Mouse (Mus musculus) C2C12 (cell line): ENCODE measurements at regions not wholly inside any gene's neighbourhood (a gene's known extent, or its start where the extent isn't known, plus 50 kb on each side); places are given as distances from the start of the nearest gene placed in this dataset. TPM values are rescaled to one million over a fixed set of nuclear protein-coding genes. Genes with fewer than 3 reads are reported as not detected.

Source experiments
- H3K27me3 ChIP-seq: one replicate; pipeline ENCODE4 v1.6.1; 2011; ENCODE audit not compliant: control insufficient read depth, insufficient read depth, insufficient read length
- H3K36me3 ChIP-seq: one replicate; pipeline ENCODE4 v1.6.1; 2011; ENCODE audit not compliant: control insufficient read depth, insufficient read depth
- H3K4me3 ChIP-seq: one replicate; pipeline ENCODE4 v1.5.1; 2011; ENCODE audit warnings: mild to moderate bottlenecking, control low read depth; ENCODE audit not compliant: poor library complexity, insufficient read depth, severe bottlenecking
- H3K79me2 ChIP-seq: one replicate; pipeline ENCODE4 v1.6.1; 2011; ENCODE audit not compliant: control insufficient read depth, insufficient read depth
- H3K79me3 ChIP-seq: one replicate; pipeline ENCODE4 v1.6.1; 2011; ENCODE audit warnings: low read depth, control low read depth
- H3ac ChIP-seq: one replicate; pipeline ENCODE3; 2011; ENCODE audit warnings: low read depth; ENCODE audit not compliant: control insufficient read depth, insufficient read length
- CEBPB ChIP-seq: IDR thresholded peaks from one replicate; pipeline ENCODE4 v1.6.1; 2011; ENCODE audit warnings: low read depth, mild to moderate bottlenecking, control low read depth, moderate library complexity
- CTCF ChIP-seq: IDR thresholded peaks from one replicate; pipeline ENCODE4 v1.5.1; 2011; ENCODE audit not compliant: control insufficient read depth, insufficient read depth, insufficient read length
- FOSL1 ChIP-seq: IDR thresholded peaks from one replicate; pipeline ENCODE4 v1.8.0; 2011; ENCODE audit warnings: mild to moderate bottlenecking, low read length; ENCODE audit not compliant: poor library complexity, insufficient read depth, severe bottlenecking
- MAX ChIP-seq: IDR thresholded peaks from one replicate; pipeline ENCODE4 v1.6.1; 2011; ENCODE audit warnings: mild to moderate bottlenecking, control low read depth
- MYOD1 ChIP-seq: IDR thresholded peaks from one replicate; pipeline ENCODE4 v1.6.1; 2011; ENCODE audit warnings: low read depth; ENCODE audit not compliant: control insufficient read depth, insufficient read length
- MYOG ChIP-seq: IDR thresholded peaks from one replicate; pipeline ENCODE4 v1.6.1; 2011; ENCODE audit not compliant: control insufficient read depth, insufficient read length; ENCODE audit errors: extremely low read depth
- USF1 ChIP-seq: IDR thresholded peaks from one replicate; pipeline ENCODE4 v1.6.1; 2011; ENCODE audit warnings: low read depth, mild to moderate bottlenecking, control low read depth, moderate library complexity
- microRNA-seq: library from miRNA; unstranded; fragments of <30 nt; microRNA quantifications from one replicate; pipeline ENCODE4, GENCODE M21; 2019; ENCODE audit warnings: borderline microRNAs expressed

- no peak overlapping the region for H3ac ChIP-seq
- no peak overlapping the region for H3K4me3 ChIP-seq
- H3K79me3 ChIP-seq, result no peaks in the 10 kb centered on the region
- TF ChIP-seq MAX (no peak), FOSL1 (no peak), MYOD1 (no peak), CTCF (no peak), MYOG (no peak), CEBPB (no peak), USF1 (no peak)
- H3K27me3 ChIP-seq, result no peaks in the 10 kb centered on the region
- no peaks in the 10 kb centered on the region for H3K79me2 ChIP-seq
- H3K36me3 ChIP-seq, result no peaks in the 10 kb centered on the region
Measured at GRCm38 (mm10) chr6:22801908-22802307, 73.4 kb upstream of the Ptprz1 start.

- no peaks in the 10 kb centered on the region for H3K27me3 ChIP-seq
- no peak overlapping the region for H3K4me3 ChIP-seq
- TF ChIP-seq CEBPB (peak; percentile 26), CTCF (no peak)
- H3K36me3 ChIP-seq, result no peaks in the 10 kb centered on the region
- H3K79me2 ChIP-seq, result no peaks in the 10 kb centered on the region
- H3K79me3 ChIP-seq, result no peaks in the 10 kb centered on the region
- no peak overlapping the region for H3ac ChIP-seq
Measured at GRCm38 (mm10) chr6:22802399-22803092, 72.8 kb upstream of the Ptprz1 start.

- no peak overlapping the region for H3K4me3 ChIP-seq
- H3K36me3 ChIP-seq, result no peaks in the 10 kb centered on the region
- no peak overlapping the region for H3ac ChIP-seq
- no peak for TF ChIP-seq CEBPB
- TF ChIP-seq MYOG, result no peak
- TF ChIP-seq MAX, result no peak
- TF ChIP-seq CTCF, result no peak
- no peak for TF ChIP-seq USF1
- TF ChIP-seq MYOD1, result no peak
- TF ChIP-seq FOSL1, result no peak
- no peaks in the 10 kb centered on the region for H3K79me3 ChIP-seq
- no peaks in the 10 kb centered on the region for H3K79me2 ChIP-seq
- H3K27me3 ChIP-seq, result no peaks in the 10 kb centered on the region
Measured at GRCm38 (mm10) chr6:22803886-22804285, 71.4 kb upstream of the Ptprz1 start.

- Histone ChIP-seq H3K4me3 (no peak overlapping the region), H3K79me2 (no peaks in the 10 kb centered on the region), H3K36me3 (no peaks in the 10 kb centered on the region), H3K27me3 (no peaks in the 10 kb centered on the region), H3K79me3 (no peaks in the 10 kb centered on the region), H3ac (no peak overlapping the region)
- no peak for TF ChIP-seq FOSL1
- no peak for TF ChIP-seq CEBPB
- no peak for TF ChIP-seq MYOD1
- TF ChIP-seq CTCF, result no peak
- TF ChIP-seq MAX, result no peak
- TF ChIP-seq MYOG, result no peak
- TF ChIP-seq USF1, result no peak
Measured at GRCm38 (mm10) chr6:22825086-22825768, 50.1 kb upstream of the Ptprz1 start.

Small RNAs in the stretch of these regions (microRNA-seq; reads per million reads assigned to microRNA genes)
- not detected for gene Gm25942
